Mouse (Mus musculus): ENCODE results near the gene Ssbp3.

- TF ChIP-seq CTCF (conservative IDR thresholded peaks at IDR 0.05; ENCODE audit: low read length): no peak
- TF ChIP-seq POU5F1 (IDR thresholded peaks at IDR 0.05; ENCODE audit: borderline replicate concordance, low read length): no peak
These were observed 86.0 kb downstream of the Ssbp3 start for GRCm38 (mm10) chr4:106996305-106997076.

Measured in E14TG2a.4 (cell line).